Mouse (Mus musculus) spleen, adult 2 months (tissue): Measurements from ENCODE around the gene Ccdc6. TPM values are rescaled to one million over a fixed set of nuclear protein-coding genes. Genes with fewer than 3 reads are reported as not detected.

Experiments
- DNase-seq, 2 experiments: peaks; one replicate each; pipeline versions ENCODE4 v3.0.0 to v3.0.0-alpha.2; 2012 to 2021; ENCODE audit warnings: low spot score in 2 of 2, low read depth in 1 of 2
- H3K27ac ChIP-seq: fragments of 200-500 bp; 2 replicates; pipeline ENCODE4 v1.5.1; 2012; ENCODE audit warnings: low read length, inconsistent platforms; ENCODE audit not compliant: insufficient read depth
- H3K27me3 ChIP-seq: fragments of 200-500 bp; 2 replicates; pipeline ENCODE4 v1.6.1; 2012; ENCODE audit warnings: mild to moderate bottlenecking, moderate library complexity, low read length, inconsistent platforms; ENCODE audit not compliant: control insufficient read depth, insufficient read depth
- H3K36me3 ChIP-seq: fragments of 200-500 bp; 2 replicates; pipeline ENCODE4 v1.6.1; 2012; ENCODE audit warnings: mild to moderate bottlenecking, low read length, inconsistent platforms; ENCODE audit not compliant: control insufficient read depth, insufficient read depth
- H3K4me1 ChIP-seq: fragments of 200-500 bp; 2 replicates; pipeline ENCODE4 v1.6.1; 2011; ENCODE audit warnings: inconsistent platforms; ENCODE audit not compliant: control insufficient read depth, insufficient read depth, insufficient read length
- H3K4me3 ChIP-seq: fragments of 200-500 bp; 2 replicates; pipeline ENCODE4 v1.5.1; 2011; ENCODE audit warnings: mild to moderate bottlenecking, inconsistent platforms; ENCODE audit not compliant: insufficient read depth, insufficient read length; ENCODE audit errors: extremely low read depth
- CTCF ChIP-seq: fragments of 200-500 bp; IDR thresholded peaks from 2 replicates; pipeline ENCODE4 v1.5.1; 2011; ENCODE audit warnings: mild to moderate bottlenecking, inconsistent platforms; ENCODE audit not compliant: insufficient read depth, insufficient read length, insufficient replicate concordance; ENCODE audit errors: extremely low read depth
- POLR2A ChIP-seq: fragments of 200-500 bp; IDR thresholded peaks from 2 replicates; pipeline ENCODE4 v1.6.1; 2011; ENCODE audit warnings: low read depth, low read length, inconsistent platforms
- WGBS: fragments of 180-500 bp; shearing (Covaris S2); methylation state at CpG from one replicate; pipeline ENCODE4 v1.1.7; 2018; 5-methylcytosine and 5-hydroxymethylcytosine counted together
- polyA plus RNA-seq: library from polyadenylated mRNA; depleted of rRNA; stranded (reverse); fragments of >200 nt; gene quantifications from 2 replicates; pipeline ENCODE4 v1.2.3, GENCODE M21; 2012

Ccdc6 gene
- polyA plus RNA-seq, 1 experiment, result 17.7 TPM

- peaks cover 6% of the 10 kb centered on the region for H3K36me3 ChIP-seq
- no peak for DNase-seq
- no peak overlapping the region for H3K27ac ChIP-seq
- no peaks in the 10 kb centered on the region for H3K27me3 ChIP-seq
- H3K4me3 ChIP-seq, result no peak overlapping the region
- WGBS, result 93% methylated on average over 12 of the region's 12 CpGs
- H3K4me1 ChIP-seq, result no peaks in the 10 kb centered on the region; the same call in 1 of the 2 replicates
- TF ChIP-seq CTCF, result no peak
- TF ChIP-seq POLR2A, result no peak
Observed at GRCm38 (mm10) chr10:70160811-70161210, 63.9 kb downstream of the Ccdc6 start.

- Histone ChIP-seq H3K36me3 (peaks cover 6% of the 10 kb centered on the region), H3K4me1 (no peaks in the 10 kb centered on the region; the same call in 1 of the 2 replicates), H3K4me3 (no peak overlapping the region), H3K27me3 (no peaks in the 10 kb centered on the region), H3K27ac (no peak overlapping the region)
- DNase-seq, result no peak
- WGBS, result 86% methylated on average over 14 of the region's 14 CpGs
- TF ChIP-seq POLR2A, result no peak
- no peak for TF ChIP-seq CTCF
Observed at GRCm38 (mm10) chr10:70161504-70161903, 64.6 kb downstream of the Ccdc6 start.

GRCm38 (mm10) chr10:70163681-70164080 lies 66.8 kb downstream of the Ccdc6 start:
- WGBS, result 91% methylated on average over 5 of the region's 5 CpGs
- H3K4me1 ChIP-seq, result no peaks in the 10 kb centered on the region; the same call in 1 of the 2 replicates
- no peak for DNase-seq
- no peak overlapping the region for H3K4me3 ChIP-seq
- TF ChIP-seq POLR2A, result no peak
- peaks cover 11% of the 10 kb centered on the region for H3K36me3 ChIP-seq
- no peaks in the 10 kb centered on the region for H3K27me3 ChIP-seq
- no peak overlapping the region for H3K27ac ChIP-seq

- H3K36me3 ChIP-seq, result peaks cover 17% of the 10 kb centered on the region
- TF ChIP-seq POLR2A (no peak), CTCF (no peak)
- WGBS, result 92% methylated on average over 6 of the region's 6 CpGs
Observed at GRCm38 (mm10) chr10:70165877-70166276, 69.0 kb downstream of the Ccdc6 start.

GRCm38 (mm10) chr10:70166427-70166826 lies 69.5 kb downstream of the Ccdc6 start:
- Histone ChIP-seq H3K4me1 (no peaks in the 10 kb centered on the region; the same call in 1 of the 2 replicates), H3K27me3 (no peaks in the 10 kb centered on the region), H3K36me3 (peaks cover 19% of the 10 kb centered on the region), H3K4me3 (no peak overlapping the region), H3K27ac (no peak overlapping the region)
- TF ChIP-seq POLR2A, result no peak
- no peak for TF ChIP-seq CTCF
- DNase-seq, result no peak
- 90% methylated on average over 5 of the region's 5 CpGs for WGBS

More at GRCm38 (mm10) chr10:70165877-70166276, 69.0 kb downstream of the Ccdc6 start:
- Histone ChIP-seq H3K4me3 (no peak overlapping the region), H3K4me1 (no peaks in the 10 kb centered on the region; the same call in 1 of the 2 replicates), H3K27ac (no peak overlapping the region), H3K27me3 (no peaks in the 10 kb centered on the region)
- DNase-seq, result no peak

GRCm38 (mm10) chr10:70167625-70168024 lies 70.7 kb downstream of the Ccdc6 start:
- no peaks in the 10 kb centered on the region for H3K4me1 ChIP-seq
- WGBS, result 78% methylated on average over 11 of the region's 11 CpGs
- H3K27me3 ChIP-seq, result no peaks in the 10 kb centered on the region
- peaks cover 19% of the 10 kb centered on the region for H3K36me3 ChIP-seq
- H3K27ac ChIP-seq, result no peak overlapping the region
- TF ChIP-seq CTCF (no peak), POLR2A (no peak)
- no peak overlapping the region for H3K4me3 ChIP-seq
- no peak for DNase-seq

- Histone ChIP-seq H3K27ac (no peak overlapping the region), H3K4me3 (no peak overlapping the region), H3K27me3 (no peaks in the 10 kb centered on the region)
Observed at GRCm38 (mm10) chr10:70168396-70168795, 71.5 kb downstream of the Ccdc6 start.

More at GRCm38 (mm10) chr10:70168396-70168795, 71.5 kb downstream of the Ccdc6 start:
- 92% methylated on average over 13 of the region's 13 CpGs for WGBS
- H3K36me3 ChIP-seq, result peaks cover 19% of the 10 kb centered on the region
- no peak for TF ChIP-seq CTCF
- no peak for TF ChIP-seq POLR2A
- H3K4me1 ChIP-seq, result no peaks in the 10 kb centered on the region
- DNase-seq, result no peak
